Mouse (Mus musculus): ENCODE results near the gene Ccdc85a. TPM values are rescaled to one million over a fixed set of nuclear protein-coding genes. Genes with fewer than 3 reads are reported as not detected.

Ccdc85a gene
- polyA plus RNA-seq, 1 experiment from 2014 or later = 13.8 TPM

- H3K9me3 ChIP-seq (ENCODE audit: low read length) = no peaks in the 10 kb centered on the region
- H3K4me2 ChIP-seq (replicated peaks; ENCODE audit: low read depth, low read length) = no peak overlapping the region
- no peaks in the 10 kb centered on the region for H3K36me3 ChIP-seq (ENCODE audit: insufficient read depth, low read length)
- H3K27me3 ChIP-seq (replicated peaks; ENCODE audit: insufficient read depth, low read length) = no peaks in the 10 kb centered on the region
- no peak for ATAC-seq
- DNase-seq (ENCODE audit: low spot score) = no peak
- no peak overlapping the region for H3K9ac ChIP-seq (replicated peaks; ENCODE audit: low read depth)
- TF ChIP-seq CTCF (IDR thresholded peaks at IDR 0.05) = no peak
- TF ChIP-seq EP300 (IDR thresholded peaks at IDR 0.05) = no peak
- no peak overlapping the region for H3K27ac ChIP-seq (ENCODE audit: low read length)
- no peaks in the 10 kb centered on the region for H3K4me1 ChIP-seq (ENCODE audit: insufficient read depth, low read depth, low read length)
- no peak overlapping the region for H3K4me3 ChIP-seq (ENCODE audit: low read depth, low read length)
These were observed 87.1 kb downstream of the Ccdc85a start for GRCm38 (mm10) chr11:28497034-28497433.

GRCm38 (mm10) chr11:28493362-28493761, 90.8 kb downstream of the Ccdc85a start:
- no peak for ATAC-seq
- H3K27ac ChIP-seq (ENCODE audit: low read length) = no peak overlapping the region
- TF ChIP-seq EP300 (IDR thresholded peaks at IDR 0.05) (no peak), CTCF (IDR thresholded peaks at IDR 0.05) (no peak)
- H3K9ac ChIP-seq (replicated peaks; ENCODE audit: low read depth) = no peak overlapping the region
- no peak overlapping the region for H3K4me2 ChIP-seq (replicated peaks; ENCODE audit: low read depth, low read length)
- H3K4me1 ChIP-seq (ENCODE audit: insufficient read depth, low read depth, low read length) = no peaks in the 10 kb centered on the region
- no peak for DNase-seq (ENCODE audit: low spot score)
- no peaks in the 10 kb centered on the region for H3K27me3 ChIP-seq (replicated peaks; ENCODE audit: insufficient read depth, low read length)
- no peak overlapping the region for H3K4me3 ChIP-seq (ENCODE audit: low read depth, low read length)
- no peaks in the 10 kb centered on the region for H3K36me3 ChIP-seq (ENCODE audit: insufficient read depth, low read length)
- H3K9me3 ChIP-seq (ENCODE audit: low read length) = no peaks in the 10 kb centered on the region

DNA sequence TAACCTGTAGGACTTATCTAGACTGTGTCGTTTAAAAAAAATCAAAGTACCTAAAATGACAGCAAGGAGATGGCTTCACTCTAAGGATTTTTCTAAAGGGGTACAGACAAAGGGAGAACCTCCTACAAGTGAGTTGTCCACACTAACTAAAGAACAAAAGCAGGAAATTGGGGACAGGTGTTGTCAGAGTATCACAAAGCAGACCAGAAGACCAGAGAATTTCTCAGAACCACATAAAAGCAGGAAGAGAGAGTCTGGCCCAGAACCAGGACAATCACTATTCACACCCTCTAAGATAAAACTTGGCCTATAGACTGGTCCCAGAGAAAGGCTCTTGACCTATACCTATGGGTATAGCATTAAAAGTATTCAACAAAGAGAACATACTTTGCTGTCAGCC, 92.8 kb downstream of the Ccdc85a start:
- 67% methylated on average over 1 of the region's 1 CpGs for WGBS
- Histone ChIP-seq H3K4me1 (ENCODE audit: insufficient read depth, low read depth, low read length) (no peaks in the 10 kb centered on the region), H3K27ac (ENCODE audit: low read length) (no peak overlapping the region), H3K9ac (replicated peaks; ENCODE audit: low read depth) (no peak overlapping the region), H3K36me3 (ENCODE audit: insufficient read depth, low read length) (no peaks in the 10 kb centered on the region), H3K4me3 (ENCODE audit: low read depth, low read length) (no peak overlapping the region), H3K4me2 (replicated peaks; ENCODE audit: low read depth, low read length) (no peak overlapping the region), H3K9me3 (ENCODE audit: low read length) (no peaks in the 10 kb centered on the region), H3K27me3 (replicated peaks; ENCODE audit: insufficient read depth, low read length) (no peaks in the 10 kb centered on the region)
- ATAC-seq = peak; percentile 30
- peak; percentile 11 for DNase-seq (ENCODE audit: low spot score)
- peak; percentile 75 for TF ChIP-seq EP300 (IDR thresholded peaks at IDR 0.05)
- TF ChIP-seq CTCF (IDR thresholded peaks at IDR 0.05) = no peak

GRCm38 (mm10) chr11:28484083-28484729, 99.9 kb downstream of the Ccdc85a start:
- Histone ChIP-seq H3K9me3 (ENCODE audit: low read length) (no peaks in the 10 kb centered on the region), H3K27ac (ENCODE audit: low read length) (no peak overlapping the region), H3K9ac (replicated peaks; ENCODE audit: low read depth) (no peak overlapping the region), H3K4me3 (ENCODE audit: low read depth, low read length) (no peak overlapping the region), H3K36me3 (ENCODE audit: insufficient read depth, low read length) (no peaks in the 10 kb centered on the region), H3K4me1 (ENCODE audit: insufficient read depth, low read depth, low read length) (no peaks in the 10 kb centered on the region), H3K4me2 (replicated peaks; ENCODE audit: low read depth, low read length) (no peak overlapping the region), H3K27me3 (replicated peaks; ENCODE audit: insufficient read depth, low read length) (no peaks in the 10 kb centered on the region)
- TF ChIP-seq CTCF (IDR thresholded peaks at IDR 0.05) (no peak), EP300 (IDR thresholded peaks at IDR 0.05) (no peak)
- DNase-seq (ENCODE audit: low spot score) (no peak), ATAC-seq (no peak)
- 56% methylated on average over 4 of the region's 4 CpGs for WGBS

GRCm38 (mm10) chr11:28477088-28477487, 107.0 kb downstream of the Ccdc85a start:
- TF ChIP-seq EP300 (IDR thresholded peaks at IDR 0.05) (no peak), CTCF (IDR thresholded peaks at IDR 0.05) (no peak)
- DNase-seq (ENCODE audit: low spot score) (no peak), ATAC-seq (no peak)
- H3K9me3 ChIP-seq (ENCODE audit: low read length) = no peaks in the 10 kb centered on the region
- 86% methylated on average over 1 of the region's 1 CpGs for WGBS
- H3K4me1 ChIP-seq (ENCODE audit: insufficient read depth, low read depth, low read length) = no peaks in the 10 kb centered on the region
- H3K4me3 ChIP-seq (ENCODE audit: low read depth, low read length) = no peak overlapping the region
- H3K9ac ChIP-seq (replicated peaks; ENCODE audit: low read depth) = no peak overlapping the region
- H3K27ac ChIP-seq (ENCODE audit: low read length) = no peak overlapping the region
- no peaks in the 10 kb centered on the region for H3K27me3 ChIP-seq (replicated peaks; ENCODE audit: insufficient read depth, low read length)
- no peaks in the 10 kb centered on the region for H3K36me3 ChIP-seq (ENCODE audit: insufficient read depth, low read length)
- H3K4me2 ChIP-seq (replicated peaks; ENCODE audit: low read depth, low read length) = no peak overlapping the region

DNA sequence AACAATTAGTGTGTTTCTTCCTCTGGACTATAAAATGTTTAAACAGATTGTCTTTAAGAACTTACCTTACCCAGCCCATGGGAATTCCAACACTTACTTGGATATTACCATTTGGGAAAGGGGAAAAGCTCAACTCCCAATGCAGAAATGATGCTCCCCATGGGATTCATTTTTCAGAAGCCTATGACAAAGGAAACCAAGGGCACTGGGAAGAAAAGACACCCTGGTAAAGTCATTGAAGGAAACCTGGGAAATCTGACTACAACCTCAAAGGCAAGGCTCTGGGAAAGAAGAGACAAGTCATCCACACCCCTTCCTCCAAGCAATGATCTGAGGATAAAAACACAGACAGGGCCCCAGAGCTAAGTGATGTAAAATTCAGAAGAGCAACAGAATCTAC, 118.4 kb downstream of the Ccdc85a start:
- Histone ChIP-seq H3K27ac (ENCODE audit: low read length) (no peak overlapping the region), H3K9ac (replicated peaks; ENCODE audit: low read depth) (no peak overlapping the region), H3K4me1 (ENCODE audit: insufficient read depth, low read depth, low read length) (no peaks in the 10 kb centered on the region), H3K27me3 (replicated peaks; ENCODE audit: insufficient read depth, low read length) (no peaks in the 10 kb centered on the region), H3K4me2 (replicated peaks; ENCODE audit: low read depth, low read length) (no peak overlapping the region), H3K36me3 (ENCODE audit: insufficient read depth, low read length) (no peaks in the 10 kb centered on the region), H3K9me3 (ENCODE audit: low read length) (no peaks in the 10 kb centered on the region), H3K4me3 (ENCODE audit: low read depth, low read length) (no peak overlapping the region)
- no peak for ATAC-seq
- TF ChIP-seq CTCF (IDR thresholded peaks at IDR 0.05) (no peak), EP300 (IDR thresholded peaks at IDR 0.05) (no peak)
- no peak for DNase-seq (ENCODE audit: low spot score)

- Histone ChIP-seq H3K4me3 (ENCODE audit: low read depth, low read length) (no peak overlapping the region), H3K9me3 (ENCODE audit: low read length) (no peaks in the 10 kb centered on the region), H3K9ac (replicated peaks; ENCODE audit: low read depth) (no peak overlapping the region), H3K27me3 (replicated peaks; ENCODE audit: insufficient read depth, low read length) (no peaks in the 10 kb centered on the region), H3K4me2 (replicated peaks; ENCODE audit: low read depth, low read length) (no peak overlapping the region), H3K4me1 (ENCODE audit: insufficient read depth, low read depth, low read length) (no peaks in the 10 kb centered on the region), H3K36me3 (ENCODE audit: insufficient read depth, low read length) (no peaks in the 10 kb centered on the region), H3K27ac (ENCODE audit: low read length) (no peak overlapping the region)
- WGBS = 76% methylated on average over 1 of the region's 1 CpGs
- ATAC-seq (no peak), DNase-seq (ENCODE audit: low spot score) (no peak)
- no peak for TF ChIP-seq EP300 (IDR thresholded peaks at IDR 0.05)
These were observed 119.2 kb downstream of the Ccdc85a start for GRCm38 (mm10) chr11:28464926-28465325.
